Mouse (Mus musculus): ENCODE measurements around the gene Fbf1.

- TF ChIP-seq CTCF (IDR thresholded peaks at IDR 0.05; ENCODE audit: low read depth, low read length), result no peak
- no peak for TF ChIP-seq POLR2A (IDR thresholded peaks at IDR 0.05; ENCODE audit: borderline replicate concordance, low read depth, low read length)
These were observed 48.6 kb upstream of the Fbf1 start for GRCm38 (mm10) chr11:116216549-116216948.

Data from bone marrow macrophage, adult 2 months (primary cell).